Mouse (Mus musculus) gonadal fat pad, adult 2 months (tissue): ENCODE results near the gene Hist1h2be. TPM values are rescaled to one million over a fixed set of nuclear protein-coding genes. Genes with fewer than 3 reads are reported as not detected.
"Not testable (repeated sequence)": the region's sequence is repeated elsewhere in the genome, so short reads cannot be mapped to it uniquely, and the experiment has no call there.

Experiments used
- DNase-seq: peaks from one replicate; pipeline ENCODE4 v3.0.0-alpha.2; 2012; ENCODE audit warnings: low read depth
- polyA plus RNA-seq: library from polyadenylated mRNA; depleted of rRNA; stranded (reverse); fragments of >200 nt; gene quantifications from 2 replicates; pipeline ENCODE4 v1.2.3, GENCODE M21; 2012

Hist1h2be gene
- polyA plus RNA-seq, 1 experiment, result 9.0 TPM

DNA sequence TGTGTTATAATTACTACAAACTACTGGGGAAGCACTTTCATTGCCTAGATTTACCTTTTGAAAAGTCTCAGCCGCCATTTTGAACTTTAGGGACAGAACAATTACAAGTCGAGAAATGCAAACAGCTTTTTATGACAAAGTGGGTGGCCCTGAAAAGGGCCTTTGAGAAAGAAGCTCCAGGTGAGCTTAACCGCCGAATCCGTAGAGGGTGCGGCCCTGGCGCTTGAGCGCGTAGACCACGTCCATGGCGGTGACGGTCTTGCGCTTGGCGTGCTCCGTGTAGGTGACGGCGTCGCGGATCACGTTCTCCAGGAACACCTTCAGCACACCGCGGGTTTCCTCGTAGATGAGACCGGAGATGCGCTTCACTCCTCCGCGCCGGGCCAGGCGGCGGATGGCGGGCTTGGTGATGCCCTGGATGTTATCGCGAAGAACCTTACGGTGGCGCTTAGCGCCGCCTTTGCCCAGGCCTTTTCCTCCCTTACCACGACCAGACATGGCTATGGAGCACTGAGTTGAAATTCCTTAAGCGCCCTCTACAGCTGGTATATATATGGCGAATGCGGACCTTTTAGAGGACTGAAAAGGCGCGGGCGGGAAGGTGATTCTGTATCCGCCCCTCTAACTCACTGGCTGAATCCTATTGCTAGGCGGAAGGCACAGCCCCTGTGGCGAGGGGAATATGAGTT, 69.6 kb downstream of the Hist1h2be start, which contains the start of gene Hist1h4f:
Hist1h4f (minus strand) TSS at position 503 of the 689 bp plus-strand sequence.
- DNase-seq, result not testable (repeated sequence)

DNA sequence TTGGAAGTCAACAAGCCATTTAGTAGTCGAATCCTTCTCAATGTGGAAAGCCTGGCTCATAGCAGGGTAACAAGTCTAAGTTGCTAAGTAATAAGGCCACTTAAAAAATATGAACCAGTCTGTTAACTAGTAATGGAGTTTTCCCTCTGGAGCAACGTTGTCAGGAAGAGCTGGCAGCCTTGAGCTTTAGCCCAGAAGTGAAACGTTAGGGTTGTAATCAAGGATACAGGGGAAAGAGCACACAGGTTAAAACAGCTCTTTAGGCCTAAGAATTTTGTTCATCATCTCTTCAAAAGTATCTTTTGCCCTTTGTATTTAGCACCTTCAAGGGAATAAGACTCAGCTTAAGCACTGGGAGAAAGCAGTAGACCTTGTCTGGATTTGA, 70.2 kb downstream of the Hist1h2be start:
- DNase-seq, result no peak

DNA sequence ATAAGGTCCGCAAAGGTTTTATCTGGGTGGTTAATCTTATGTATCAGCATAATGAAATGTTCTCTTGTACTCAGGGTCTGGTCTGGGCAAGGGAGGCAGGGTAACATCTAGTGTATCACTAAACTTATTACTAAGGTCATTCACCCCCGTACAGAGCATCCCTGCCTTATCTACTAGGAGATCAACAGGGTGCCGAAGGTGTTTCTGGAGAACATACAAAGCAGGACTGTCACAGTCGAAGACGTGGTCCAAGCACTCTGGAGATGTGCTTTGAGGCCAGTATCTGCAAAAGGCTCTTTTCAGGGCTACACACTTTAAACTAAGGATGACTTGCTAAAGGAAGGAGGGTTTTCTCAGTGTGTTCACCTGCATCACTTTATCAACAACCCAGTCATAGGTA, 74.2 kb downstream of the Hist1h2be start:
- no peak for DNase-seq

DNA sequence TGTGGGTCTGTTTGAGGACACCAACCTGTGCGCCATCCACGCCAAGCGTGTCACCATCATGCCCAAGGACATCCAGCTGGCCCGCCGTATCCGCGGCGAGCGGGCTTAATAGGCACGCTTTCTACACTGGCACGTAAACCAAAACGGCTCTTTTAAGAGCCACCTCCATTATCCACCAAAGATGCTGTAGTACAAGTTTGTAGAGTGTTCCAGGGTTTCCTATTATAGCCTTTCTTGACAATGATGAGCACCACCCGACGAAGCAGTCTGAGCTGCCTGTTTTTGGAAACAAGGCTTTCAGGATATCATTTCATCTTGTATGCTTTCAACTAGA, 76.2 kb downstream of the Hist1h2be start:
- not testable (repeated sequence) for DNase-seq

DNA sequence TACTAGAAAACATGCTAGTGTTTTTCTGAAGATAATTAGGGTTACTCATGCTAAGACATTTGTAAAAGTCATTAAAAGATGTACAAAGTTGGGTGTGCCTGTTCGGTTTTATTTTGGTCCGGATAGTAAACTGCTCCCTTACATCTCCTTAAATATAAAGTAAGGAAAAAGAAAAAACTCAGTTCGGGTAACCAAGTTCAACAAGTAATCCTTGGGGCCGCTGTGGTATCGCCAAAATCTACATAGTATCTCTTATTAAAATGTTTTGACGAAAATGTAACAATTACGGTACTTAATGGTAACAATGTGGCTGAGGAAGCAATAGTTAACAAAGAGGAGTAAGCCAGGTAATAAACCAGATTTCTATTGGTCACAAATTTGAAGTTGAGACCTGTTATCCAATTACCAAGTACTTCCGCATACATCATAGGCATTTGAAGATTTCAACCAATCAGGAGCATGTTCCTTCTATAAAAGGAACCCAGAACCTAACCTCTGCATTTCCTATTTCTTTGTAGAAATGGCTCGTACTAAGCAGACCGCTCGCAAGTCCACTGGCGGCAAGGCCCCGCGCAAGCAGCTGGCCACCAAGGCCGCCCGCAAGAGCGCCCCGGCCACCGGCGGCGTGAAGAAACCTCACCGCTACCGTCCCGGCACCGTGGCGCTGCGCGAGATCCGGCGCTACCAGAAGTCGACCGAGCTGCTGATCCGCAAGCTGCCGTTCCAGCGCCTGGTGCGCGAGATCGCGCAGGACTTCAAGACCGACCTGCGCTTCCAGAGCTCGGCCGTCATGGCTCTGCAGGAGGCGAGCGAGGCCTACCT, 76.7 kb downstream of the Hist1h2be start, which contains the start of gene Hist1h3f:
Hist1h3f (plus strand) TSS at position 88 of the 822 bp plus-strand sequence.
- DNase-seq, result peak; percentile 97

DNA sequence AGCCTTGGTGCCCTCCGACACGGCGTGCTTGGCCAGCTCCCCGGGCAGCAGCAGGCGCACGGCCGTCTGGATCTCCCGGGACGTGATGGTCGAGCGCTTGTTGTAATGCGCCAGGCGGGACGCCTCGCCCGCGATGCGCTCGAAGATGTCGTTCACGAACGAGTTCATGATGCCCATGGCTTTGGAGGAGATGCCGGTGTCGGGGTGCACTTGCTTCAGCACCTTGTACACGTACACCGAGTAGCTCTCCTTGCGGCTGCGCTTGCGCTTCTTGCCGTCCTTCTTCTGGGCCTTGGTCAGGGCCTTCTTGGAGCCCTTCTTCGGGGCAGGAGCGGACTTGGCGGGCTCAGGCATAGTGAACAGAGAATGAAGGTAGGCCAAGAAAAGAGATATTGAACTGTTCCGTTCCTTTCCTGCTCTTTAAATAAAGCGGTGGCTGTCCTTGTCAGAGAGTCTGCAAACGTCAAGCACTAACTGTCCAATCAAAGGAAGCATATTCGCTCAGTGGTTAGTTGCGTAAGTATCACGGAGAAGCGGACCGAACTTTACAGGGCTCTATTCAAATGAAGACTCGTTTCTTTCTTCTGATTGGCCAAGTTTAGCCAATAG, 77.8 kb downstream of the Hist1h2be start, which contains the start of gene Hist1h2bh:
Hist1h2bh (minus strand) TSS at position 394 of the 609 bp plus-strand sequence.
- not testable (repeated sequence) for DNase-seq

DNA sequence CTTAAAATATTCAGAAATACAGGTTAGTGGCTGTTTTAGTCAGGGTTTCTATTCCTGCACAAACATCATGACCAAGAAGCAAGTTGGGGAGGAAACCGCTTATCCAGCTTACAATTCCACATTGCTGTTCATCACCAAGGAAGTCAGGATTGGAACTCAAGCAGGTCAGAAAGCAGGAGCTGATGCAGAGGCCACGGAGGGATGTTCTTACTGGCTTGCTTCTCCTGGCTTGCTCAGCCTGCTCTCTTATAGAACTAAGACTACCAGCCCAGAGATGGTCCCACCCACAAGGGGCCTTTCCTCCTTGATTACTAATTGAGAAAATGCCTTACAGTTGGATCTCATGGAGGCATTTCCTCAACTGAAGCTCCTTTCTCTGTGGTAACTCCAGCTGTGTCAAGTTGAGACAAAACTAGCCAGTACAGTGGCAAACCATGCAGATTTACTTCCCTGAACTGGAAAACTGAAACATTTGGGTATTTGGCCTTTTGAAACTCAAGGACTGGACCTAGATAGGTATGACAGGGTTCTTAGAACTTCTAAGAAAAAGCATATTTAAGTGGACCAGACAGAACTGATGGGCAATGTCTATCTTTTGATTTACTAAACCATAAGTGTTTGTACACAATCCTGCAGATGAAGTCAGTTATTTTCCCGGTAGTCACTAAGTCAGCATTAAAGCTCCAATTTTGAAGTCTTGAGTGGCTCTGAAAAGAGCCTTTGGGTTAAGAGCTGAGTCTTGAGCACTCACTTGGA, 78.5 kb downstream of the Hist1h2be start:
- not testable (repeated sequence) for DNase-seq

DNA sequence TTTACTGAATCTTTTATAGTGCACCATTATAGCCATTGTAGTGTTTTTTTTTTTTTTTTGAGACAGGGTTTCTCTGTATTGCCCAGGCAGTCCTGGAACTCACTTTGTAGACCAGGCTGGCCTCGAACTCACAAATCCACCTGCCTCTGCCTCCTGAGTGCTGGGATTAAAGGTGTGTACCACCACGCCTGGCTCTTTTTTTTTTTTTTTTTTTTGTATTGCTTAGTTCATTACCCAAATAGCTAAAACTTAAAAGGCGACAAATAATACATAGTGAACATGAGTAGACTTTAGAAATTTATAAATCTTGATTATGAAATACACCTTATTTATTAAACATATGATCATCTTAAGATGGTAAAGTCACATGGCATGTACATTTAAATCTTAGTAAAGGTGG, 79.4 kb downstream of the Hist1h2be start:
- no peak for DNase-seq

DNA sequence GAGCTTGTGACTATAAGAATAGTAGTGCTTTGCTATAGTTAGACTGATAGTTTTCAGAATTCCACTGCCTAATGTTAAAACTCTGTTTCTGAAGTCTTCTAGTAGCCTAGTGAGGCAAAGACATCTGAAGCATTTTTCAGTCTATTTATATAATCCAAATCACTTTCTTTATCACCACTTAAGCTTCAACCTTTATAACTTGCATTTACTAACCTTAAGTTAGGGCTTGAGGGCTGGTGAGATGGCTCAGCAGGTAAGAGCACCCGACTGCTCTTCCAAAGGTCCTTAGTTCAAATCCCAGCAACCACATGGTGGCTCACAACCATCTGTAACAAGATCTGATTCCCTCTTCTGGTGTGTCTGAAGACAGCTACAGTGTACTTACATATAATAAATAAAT, 81.1 kb downstream of the Hist1h2be start:
- DNase-seq, result not testable (repeated sequence)

DNA sequence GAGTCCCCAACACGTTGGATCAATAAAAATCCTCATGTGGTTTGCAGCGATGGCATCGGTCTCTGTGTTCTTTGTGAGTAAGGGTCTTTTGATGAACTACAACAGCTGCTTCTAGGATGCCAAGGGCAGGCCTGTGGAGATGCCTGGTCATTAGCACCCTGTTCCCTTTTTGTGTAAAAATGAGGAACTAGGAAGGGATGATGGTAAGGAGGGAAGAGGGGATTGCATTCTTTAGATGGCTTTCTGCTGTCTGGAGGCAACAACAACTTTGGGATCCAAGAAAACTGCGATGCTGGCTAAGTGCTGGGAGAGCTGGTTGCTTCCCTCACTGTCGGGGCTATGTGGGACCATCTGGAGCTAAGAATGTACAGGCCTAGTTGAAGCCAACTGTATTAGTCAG, 82.7 kb downstream of the Hist1h2be start:
- no peak for DNase-seq

DNA sequence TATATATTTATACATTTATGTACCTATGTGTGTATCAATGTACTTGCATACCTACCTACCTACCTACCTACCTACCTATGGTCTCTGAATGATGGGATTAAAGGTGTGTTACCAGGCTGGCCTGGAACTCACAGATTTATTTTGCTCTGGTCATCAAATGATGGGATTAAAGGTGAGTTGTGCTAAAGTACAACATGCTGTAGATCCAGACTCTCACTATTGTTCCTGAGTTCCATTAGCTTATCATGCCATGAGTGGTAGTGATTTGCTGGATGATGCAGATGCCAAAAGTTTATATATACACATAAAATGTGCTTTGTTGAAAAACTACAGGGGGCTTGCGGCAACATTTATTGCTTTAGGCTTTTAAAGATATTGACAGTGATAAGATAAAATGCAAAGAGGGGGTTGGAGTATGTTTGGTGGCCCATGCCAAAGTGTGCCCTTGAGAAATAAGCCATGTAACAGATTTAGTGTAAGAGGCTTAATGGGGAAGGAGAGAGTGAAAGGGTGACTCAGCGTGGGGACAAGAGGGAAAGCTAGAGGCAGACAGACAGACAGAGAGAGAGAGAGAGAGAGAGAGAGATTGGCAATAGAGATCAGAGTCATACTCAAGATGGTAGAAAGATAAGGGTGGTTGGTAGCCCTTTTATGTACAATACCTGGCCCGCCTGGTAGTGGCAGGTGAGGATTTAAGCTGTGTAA, 83.8 kb downstream of the Hist1h2be start:
- no peak for DNase-seq

DNA sequence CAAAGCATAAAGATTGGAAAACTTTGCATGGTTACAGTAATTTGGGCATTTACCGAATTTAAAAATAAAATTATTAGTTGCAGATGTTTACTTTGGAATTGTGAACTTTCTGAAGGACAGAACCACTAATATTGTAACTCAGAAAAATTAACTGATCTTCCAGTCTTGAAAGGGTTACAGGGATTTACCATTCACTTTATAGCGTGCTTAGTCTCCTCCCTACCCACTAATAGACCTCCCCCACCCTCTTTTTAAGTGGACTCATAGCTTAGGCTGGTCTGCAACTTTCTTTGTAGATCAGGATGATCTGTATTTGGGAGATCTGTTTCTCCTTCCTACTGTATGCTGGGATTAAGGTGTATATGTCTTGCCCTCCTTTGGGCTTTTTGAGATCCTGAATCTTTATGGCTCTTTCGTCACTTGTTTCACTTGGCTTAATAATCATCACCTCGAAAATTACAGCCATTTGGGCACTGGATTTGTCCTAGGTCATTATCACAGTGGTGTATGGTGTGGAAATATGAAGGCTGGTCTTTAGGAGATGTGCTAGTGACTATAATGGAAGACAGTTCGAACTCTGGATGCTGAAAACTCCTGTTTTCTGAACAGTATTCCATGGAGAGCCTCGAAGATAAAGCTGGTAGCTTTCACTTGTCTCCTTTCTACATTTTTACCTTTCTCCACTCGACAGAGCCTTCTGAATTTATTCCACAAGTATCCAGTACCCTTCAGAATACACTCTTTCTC, 84.7 kb downstream of the Hist1h2be start:
- DNase-seq, result no peak

DNA sequence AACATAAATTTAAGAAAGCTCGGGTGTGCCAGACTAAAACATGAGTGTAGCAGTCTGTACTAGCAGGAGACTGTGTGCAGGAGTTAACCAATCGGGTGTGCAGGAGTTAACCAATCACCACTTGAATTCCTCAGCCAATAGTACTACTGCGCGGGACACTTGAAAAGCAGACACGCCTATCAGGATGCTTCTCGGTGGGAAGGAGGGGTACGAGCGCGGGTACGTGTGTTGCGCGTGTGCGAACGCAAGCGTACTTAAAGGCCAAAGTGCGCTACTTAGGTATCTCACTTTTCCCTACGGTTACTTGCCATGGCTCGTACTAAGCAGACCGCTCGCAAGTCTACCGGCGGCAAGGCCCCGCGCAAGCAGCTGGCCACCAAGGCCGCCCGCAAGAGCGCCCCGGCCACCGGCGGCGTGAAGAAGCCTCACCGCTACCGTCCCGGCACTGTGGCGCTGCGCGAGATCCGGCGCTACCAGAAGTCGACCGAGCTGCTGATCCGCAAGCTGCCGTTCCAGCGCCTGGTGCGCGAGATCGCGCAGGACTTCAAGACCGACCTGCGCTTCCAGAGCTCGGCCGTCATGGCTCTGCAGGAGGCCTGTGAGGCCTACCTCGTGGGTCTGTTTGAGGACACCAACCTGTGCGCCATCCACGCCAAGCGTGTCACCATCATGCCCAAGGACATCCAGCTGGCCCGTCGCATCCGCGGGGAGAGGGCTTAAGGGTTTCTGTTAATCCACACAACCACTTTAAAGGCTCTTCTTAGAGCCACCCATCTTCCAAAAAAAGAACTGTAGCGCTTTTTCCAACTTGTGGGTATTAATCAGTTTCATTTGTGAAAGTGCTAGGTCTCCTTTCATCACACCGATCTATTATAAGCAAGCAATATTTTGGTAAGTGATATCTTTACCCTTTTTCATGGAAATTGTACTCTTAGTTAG, 85.5 kb downstream of the Hist1h2be start, which contains the start of gene Hist1h3g:
Hist1h3g (plus strand) TSS at position 286 of the 939 bp plus-strand sequence.
- DNase-seq, result not testable (repeated sequence)

DNA sequence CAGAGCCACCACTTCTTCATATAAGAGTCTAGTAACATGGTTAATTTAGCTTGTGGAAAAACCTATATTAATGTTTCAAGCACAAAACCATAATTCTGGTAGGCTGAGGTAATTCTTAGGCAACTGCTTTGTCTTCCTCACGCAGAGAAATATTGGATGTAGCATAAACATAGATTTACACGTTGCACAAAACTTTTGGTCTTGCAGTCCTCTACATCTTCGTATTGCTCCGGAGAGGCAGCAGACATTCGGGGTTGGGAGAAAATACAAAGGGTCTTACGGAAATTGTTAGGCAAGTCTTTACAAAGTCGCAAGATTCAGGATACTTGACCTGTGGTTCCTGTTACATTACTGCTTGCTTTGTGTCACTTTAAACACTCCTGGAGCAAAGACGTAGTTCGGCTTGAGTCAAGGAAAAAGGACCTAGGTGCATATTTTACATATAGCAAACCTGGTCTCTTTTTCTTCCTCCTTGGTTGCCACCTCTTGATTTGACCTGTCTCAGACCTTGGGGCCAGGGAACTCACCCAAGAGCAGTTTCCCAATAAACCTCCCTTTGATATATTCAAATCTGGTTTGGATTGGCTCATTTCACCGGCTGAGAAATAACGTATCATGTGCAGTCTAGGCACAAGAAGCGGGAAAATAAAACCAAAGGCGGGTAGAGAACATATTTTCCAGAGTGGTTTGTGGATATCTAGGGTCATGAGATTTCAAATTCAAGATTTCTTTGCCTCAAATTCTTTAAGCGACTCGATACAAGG, 86.4 kb downstream of the Hist1h2be start:
- DNase-seq, result no peak
